Comparison of ENCODE assay signal across 8 mouse cellular contexts in the genomic region with DNA sequence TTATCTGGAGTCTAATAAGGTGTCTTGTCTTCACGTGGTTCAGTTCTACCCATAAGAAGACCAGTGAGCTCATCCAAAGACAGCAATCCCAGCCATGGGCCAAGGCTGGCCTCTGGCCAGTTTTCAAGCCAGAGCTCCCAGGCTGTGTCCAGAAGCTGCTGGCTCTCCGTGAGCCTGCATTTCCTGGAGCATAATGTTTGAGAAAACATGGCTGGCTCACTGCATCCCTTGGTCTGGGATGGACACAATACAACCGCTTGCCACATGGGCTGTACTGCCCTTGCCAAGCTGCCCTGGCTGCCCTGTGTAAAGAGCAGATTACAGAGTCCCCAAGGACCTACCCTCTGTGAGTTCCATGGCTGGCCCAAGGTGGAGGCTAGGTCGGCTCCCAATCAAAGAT.
A peak's percentile ranks its signal among the peaks of the same experiment; 100 is the strongest.
DNase-seq lines count a peak whose midpoint lies in the region; ATAC-seq and TF ChIP-seq lines count a peak whose summit lies in the region.

No protein-coding gene starts in this region.

- H3K4me3 ChIP-seq in midbrain, embryonic 14.5 days (replicated peaks; ENCODE audit: low read depth, low read length): no peak overlapping the region
- H3K4me3 ChIP-seq in midbrain, embryonic 11.5 days (ENCODE audit: low read depth, low read length): no peak overlapping the region
- H3K4me3 ChIP-seq in cerebellum, adult 2 months (replicated peaks; ENCODE audit: insufficient read depth, low read depth, low read length): no peak overlapping the region

- intact Hi-C loops in heart, postnatal 10 days (cut with DNase I): no loop called here

- H3K4me1 ChIP-seq in midbrain, embryonic 14.5 days (ENCODE audit: control insufficient read depth, insufficient read depth, low read length): no peaks in the 10 kb centered on the region
- no peaks in the 10 kb centered on the region for H3K4me1 ChIP-seq in midbrain, embryonic 11.5 days (ENCODE audit: control insufficient read depth, insufficient read depth, low read length)
- H3K4me1 ChIP-seq in cerebellum, adult 2 months (ENCODE audit: control insufficient read depth, insufficient read depth, low read length): peaks cover 14% of the 10 kb centered on the region

- no peaks in the 10 kb centered on the region for H3K27me3 ChIP-seq in midbrain, embryonic 14.5 days (ENCODE audit: control insufficient read depth, insufficient read depth, low read length)
- no peaks in the 10 kb centered on the region for H3K27me3 ChIP-seq in midbrain, embryonic 11.5 days (ENCODE audit: control insufficient read depth, insufficient read depth, low read length)
- H3K27me3 ChIP-seq in cerebellum, adult 2 months (ENCODE audit: control insufficient read depth, insufficient read depth, low read length): no peaks in the 10 kb centered on the region

- ATAC-seq in midbrain, embryonic 14.5 days (ENCODE audit: low FRiP score, low TSS enrichment): no peak
- no peak for ATAC-seq in midbrain, embryonic 11.5 days (ENCODE audit: low FRiP score)

- no peak overlapping the region for H3K4me2 ChIP-seq in midbrain, embryonic 14.5 days (ENCODE audit: low read length)
- no peak overlapping the region for H3K4me2 ChIP-seq in midbrain, embryonic 11.5 days

- peaks cover 27% of the 10 kb centered on the region for H3K36me3 ChIP-seq in midbrain, embryonic 14.5 days (ENCODE audit: control insufficient read depth, insufficient read depth, low read length)
- no peaks in the 10 kb centered on the region for H3K36me3 ChIP-seq in midbrain, embryonic 11.5 days (ENCODE audit: control insufficient read depth, insufficient read depth, low read length)

- peaks cover 3% of the 10 kb centered on the region; the same call in 1 of the 2 replicates for H3K9me3 ChIP-seq in midbrain, embryonic 14.5 days (ENCODE audit: control insufficient read depth, low read length)
- no peaks in the 10 kb centered on the region for H3K9me3 ChIP-seq in midbrain, embryonic 11.5 days (ENCODE audit: control insufficient read depth, low read length)

- no peak overlapping the region for H3K9ac ChIP-seq in midbrain, embryonic 14.5 days (replicated peaks; ENCODE audit: low read length)
- H3K9ac ChIP-seq in midbrain, embryonic 11.5 days (ENCODE audit: low read length): no peak overlapping the region

- TF ChIP-seq POLR2A in cerebellum, adult 2 months (IDR thresholded peaks at IDR 0.05; ENCODE audit: borderline replicate concordance, insufficient read depth, low read length): no peak

- H3K27ac ChIP-seq in midbrain, embryonic 14.5 days (replicated peaks; ENCODE audit: low read depth, low read length): no peak overlapping the region
- no peak overlapping the region for H3K27ac ChIP-seq in midbrain, embryonic 11.5 days (ENCODE audit: low read depth, low read length)
- H3K27ac ChIP-seq in cerebellum, adult 2 months (ENCODE audit: insufficient read depth, low read length): peak overlapping the region; percentile 15; the same call in 1 of the 2 replicates

- 79% methylated on average over 4 of the region's 4 CpGs for WGBS in midbrain, embryonic 14.5 days
- 76% methylated on average over 4 of the region's 4 CpGs for WGBS in midbrain, embryonic 11.5 days
- 6% methylated on average over 4 of the region's 4 CpGs for WGBS in cerebellum, adult 2 months

- no peak for TF ChIP-seq CTCF in cerebellum, adult 2 months (IDR thresholded peaks at IDR 0.05; ENCODE audit: borderline replicate concordance, insufficient read depth, low read depth, low read length)

- DNase-seq in midbrain, embryonic 14.5 days: peak; percentile 21
- no peak for DNase-seq in midbrain, embryonic 11.5 days (ENCODE audit: low spot score, missing footprints)
- peak; percentile 80 to 90 for DNase-seq in cerebellum, adult 2 months
- peak; percentile 84 for DNase-seq in heart, postnatal 10 days
- DNase-seq in lung, postnatal 36 days: peak; percentile 56
- no peak for DNase-seq in yolk sac, embryonic 10.5 days (ENCODE audit: low spot score)
- no peak for DNase-seq in left cerebral cortex, adult 11 months (ENCODE audit: low spot score)
- DNase-seq in retina, postnatal 1 day: no peak

Comparison
In these comparisons a context has a peak if more than half of its experiments do, and no peak if none do; other contexts are left out.
1. DNase-seq: peak in midbrain, embryonic 14.5 days (single experiment), cerebellum, adult 2 months (2 of 2), heart, postnatal 10 days (2 of 2) and lung, postnatal 36 days (single experiment); none in midbrain, embryonic 11.5 days (single experiment), yolk sac, embryonic 10.5 days (single experiment), left cerebral cortex, adult 11 months (single experiment) and retina, postnatal 1 day (single experiment).